Mouse (Mus musculus) kidney, adult 2 months (tissue): Measurements from ENCODE around the gene Smg6.

ENCODE experiments used
- CTCF ChIP-seq: fragments of 200-500 bp; conservative IDR thresholded peaks from 2 replicates; pipeline ENCODE4 v1.5.1; 2011; ENCODE audit warnings: low read depth, mild to moderate bottlenecking, control low read depth, low read length, moderate library complexity, mixed read lengths; ENCODE audit not compliant: insufficient read depth, insufficient read length
- POLR2A ChIP-seq: fragments of 200-500 bp; IDR thresholded peaks from one replicate; pipeline ENCODE4 v1.6.1; 2011; ENCODE audit warnings: low read depth, low read length, control low read depth

DNA sequence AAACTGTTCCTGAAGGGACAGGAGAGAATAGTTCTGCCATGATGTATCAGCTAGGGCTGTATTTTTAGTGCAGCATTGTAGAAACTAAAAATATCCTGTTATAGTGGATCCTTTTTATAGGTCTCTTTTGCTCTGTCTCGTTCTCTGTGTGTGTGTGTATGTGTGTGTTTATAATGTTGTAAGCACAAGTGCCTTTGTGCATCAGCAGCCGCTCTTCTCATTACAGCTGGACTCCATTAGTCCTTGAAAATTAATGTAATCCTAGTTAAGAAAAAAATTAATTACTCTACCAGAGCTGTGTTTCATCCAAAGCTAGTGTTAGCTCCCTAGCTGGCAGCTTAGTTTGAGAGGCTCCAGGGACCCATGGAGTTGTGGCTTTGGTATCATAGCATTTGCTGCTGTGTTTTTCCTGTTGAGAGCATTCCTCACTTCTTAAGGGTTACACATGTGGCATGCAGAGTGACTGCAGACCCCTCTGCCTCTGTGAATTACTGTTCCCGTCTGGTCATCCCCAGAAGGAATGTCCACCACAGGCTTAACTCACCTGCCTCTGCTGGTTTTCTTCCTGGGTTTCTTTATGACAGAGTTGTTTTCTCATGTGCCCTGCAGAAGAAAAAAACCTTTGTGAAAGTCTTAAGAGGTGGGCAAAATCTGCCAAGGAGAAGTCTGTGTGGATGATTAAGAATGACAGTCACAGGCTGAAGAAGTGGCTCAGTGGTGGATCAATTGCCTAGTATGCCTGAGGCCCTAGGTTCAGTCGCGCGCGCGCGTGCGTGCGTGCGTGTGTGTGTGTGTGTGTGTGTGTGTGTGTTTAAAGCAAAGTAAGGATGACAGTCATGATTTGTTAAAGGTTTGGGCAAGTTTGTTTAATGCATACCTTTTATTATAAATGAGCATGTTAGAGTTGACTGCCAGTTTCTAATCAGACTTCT lies 88.4 kb downstream of the Smg6 start:
- TF ChIP-seq POLR2A (no peak), CTCF (no peak)
